Mouse (Mus musculus) lung, adult 2 months (tissue): ENCODE data around the gene Olfr523.

Experiments
- CTCF ChIP-seq: fragments of 200-500 bp; IDR thresholded peaks from 2 replicates; pipeline ENCODE4 v1.5.1; 2011; ENCODE audit warnings: mild to moderate bottlenecking, low read length, control low read depth; ENCODE audit not compliant: insufficient read depth
- POLR2A ChIP-seq: fragments of 200-500 bp; IDR thresholded peaks from 2 replicates; pipeline ENCODE4 v1.6.1; 2011; ENCODE audit warnings: low read depth, mild to moderate bottlenecking, control low read depth, low read length, borderline replicate concordance; ENCODE audit errors: extremely low read depth

GRCm38 (mm10) chr7:140184206-140184605 is 11.2 kb downstream of the Olfr523 start:
- TF ChIP-seq POLR2A, result no peak
- TF ChIP-seq CTCF, result no peak
